Mouse (Mus musculus) kidney, postnatal 0 days (tissue): ENCODE results near the gene Cdc34. TPM values are rescaled to one million over a fixed set of nuclear protein-coding genes. Genes with fewer than 3 reads are reported as not detected.

Experiments
- ATAC-seq: fragments of 200-750 bp; cut with Nextera tagmentation; replicated peaks from 2 replicates; pipeline ENCODE4 v1.8.0; 2017; ENCODE audit warnings: low read depth, moderate number of reproducible peaks, moderate TSS enrichment, moderate library complexity; ENCODE audit not compliant: low FRiP score
- DNase-seq: peaks from one replicate; pipeline ENCODE4 v3.0.0-alpha.2; 2016; ENCODE audit warnings: low spot score
- H3K27ac ChIP-seq: fragments of 300-500 bp; sonication (generic); 2 replicates; pipeline ENCODE4 v1.5.1; 2014; ENCODE audit warnings: mild to moderate bottlenecking
- H3K27me3 ChIP-seq: fragments of 300-500 bp; sonication (generic); 2 replicates; pipeline ENCODE4 v1.6.1; 2014; ENCODE audit warnings: low read length, mixed read lengths; ENCODE audit not compliant: insufficient read depth
- H3K36me3 ChIP-seq: fragments of 300-500 bp; sonication (generic); 2 replicates; pipeline ENCODE4 v1.6.1; 2014; ENCODE audit warnings: low read length, mixed read lengths; ENCODE audit not compliant: insufficient read depth
- H3K4me1 ChIP-seq: fragments of 300-500 bp; sonication (generic); replicated peaks from 2 replicates; pipeline ENCODE4 v1.6.1; 2014; ENCODE audit warnings: antibody characterized with exemption, low read length, mixed read lengths; ENCODE audit not compliant: insufficient read depth
- H3K4me2 ChIP-seq: fragments of 300-500 bp; sonication (generic); 2 replicates; pipeline ENCODE4 v1.6.1; 2014; ENCODE audit warnings: mild to moderate bottlenecking, low read length, moderate library complexity, mixed read lengths
- H3K4me3 ChIP-seq: fragments of 300-500 bp; sonication (generic); replicated peaks from 2 replicates; pipeline ENCODE4 v1.5.1; 2014; ENCODE audit warnings: low read depth, low read length
- H3K9ac ChIP-seq: fragments of 300-500 bp; sonication (generic); 2 replicates; pipeline ENCODE4 v1.6.1; 2014; ENCODE audit warnings: low read depth, low read length
- H3K9me3 ChIP-seq: fragments of 300-500 bp; sonication (generic); replicated peaks from 2 replicates; pipeline ENCODE4 v1.6.1; 2016; ENCODE audit warnings: low read length, inconsistent platforms, mixed read lengths
- CTCF ChIP-seq: IDR thresholded peaks from 2 replicates; pipeline ENCODE4 v1.5.1; 2016; ENCODE audit warnings: antibody characterized with exemption, low read depth, mild to moderate bottlenecking, moderate library complexity
- WGBS: fragments of 180-500 bp; shearing (Covaris S2); extraction: QIAGEN DNeasy Blood & Tissue Kit; methylation state at CpG from one replicate; pipeline ENCODE4 v1.1.7; 2014; 5-methylcytosine and 5-hydroxymethylcytosine counted together
- polyA plus RNA-seq: library from polyadenylated mRNA; unstranded; fragments of >200 nt; fragmentation: Nextera tagmentation; extraction: Ambion mirVana; gene quantifications from 2 replicates; pipeline ENCODE4 v1.2.1, GENCODE M21; 2015

Cdc34 gene
- polyA plus RNA-seq: 68.1 and 75.7 TPM in 2 replicates

DNA sequence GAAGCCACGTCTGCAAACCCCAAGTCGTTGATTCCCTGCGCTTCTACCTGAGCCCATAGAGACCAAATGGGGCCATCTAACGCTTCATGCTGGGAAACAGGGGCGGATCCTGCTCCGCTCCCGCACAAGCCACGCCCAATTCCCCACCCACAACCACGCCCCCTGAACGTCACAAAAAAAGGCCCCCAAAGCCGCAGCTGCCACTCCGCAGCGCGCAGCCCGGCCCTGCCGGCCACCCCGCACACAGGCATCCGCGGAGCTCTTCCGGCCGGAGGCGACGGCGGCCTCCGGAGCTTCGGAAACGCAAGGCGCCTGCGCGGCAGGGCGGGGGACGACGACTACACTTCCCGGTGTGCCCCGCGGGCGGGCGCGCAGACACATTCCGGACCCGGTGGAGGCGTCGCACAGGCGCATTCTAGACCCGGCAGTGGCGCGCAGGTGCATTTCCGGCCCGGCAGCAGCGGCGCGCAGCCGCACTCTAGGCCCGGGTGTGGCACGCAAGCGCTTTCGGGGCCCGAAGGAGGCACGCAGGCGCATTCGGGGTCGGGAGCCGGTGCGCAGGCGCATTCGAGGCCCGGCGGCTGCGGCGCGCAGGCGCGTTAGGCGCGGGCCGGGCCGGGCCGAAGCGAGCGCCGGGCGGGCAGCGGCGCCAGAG is at the start of gene Cdc34:
Gene Cdc34, plus strand, starts transcription at position 605 of the 655 bp plus-strand sequence.
- peak within 1 kb of the TSS; percentile 92 for H3K27ac ChIP-seq
- peak; percentile 51 for TF ChIP-seq CTCF
- DNase-seq (peak; percentile 99), ATAC-seq (peak; percentile 92)
- H3K27me3 ChIP-seq: no peaks in the 10 kb centered on the region
- H3K9ac ChIP-seq: peak within 1 kb of the TSS; percentile 87
- H3K9me3 ChIP-seq: no peaks in the 10 kb centered on the region
- under 1% methylated on average over 71 of the region's 84 CpGs for WGBS
- H3K36me3 ChIP-seq: peaks cover 23% of the 10 kb centered on the region; the same call in 1 of the 2 replicates
- peak within 1 kb of the TSS; percentile 78 for H3K4me2 ChIP-seq
- H3K4me1 ChIP-seq: peaks cover 5% of the 10 kb centered on the region; the same call in 1 of the 2 replicates
- H3K4me3 ChIP-seq: peak within 1 kb of the TSS; percentile 80

GRCm38 (mm10) chr10:79633006-79633777 is 48.8 kb upstream of the Cdc34 start:
- TF ChIP-seq CTCF: no peak
- H3K36me3 ChIP-seq: no peaks in the 10 kb centered on the region
- H3K9me3 ChIP-seq: no peaks in the 10 kb centered on the region
- no peaks in the 10 kb centered on the region for H3K27me3 ChIP-seq
- no peak overlapping the region for H3K4me2 ChIP-seq
- no peak overlapping the region for H3K4me3 ChIP-seq
- ATAC-seq (0 out of 2 replicates have a peak, but pooled peaks have one; percentile 33), DNase-seq (peak; percentile 42)
- WGBS: 49% methylated on average over 17 of the region's 17 CpGs
- H3K4me1 ChIP-seq: peaks cover 4% of the 10 kb centered on the region; the same call in 1 of the 2 replicates
- no peak overlapping the region for H3K9ac ChIP-seq
- no peak overlapping the region; the same call in 1 of the 2 replicates for H3K27ac ChIP-seq

DNA sequence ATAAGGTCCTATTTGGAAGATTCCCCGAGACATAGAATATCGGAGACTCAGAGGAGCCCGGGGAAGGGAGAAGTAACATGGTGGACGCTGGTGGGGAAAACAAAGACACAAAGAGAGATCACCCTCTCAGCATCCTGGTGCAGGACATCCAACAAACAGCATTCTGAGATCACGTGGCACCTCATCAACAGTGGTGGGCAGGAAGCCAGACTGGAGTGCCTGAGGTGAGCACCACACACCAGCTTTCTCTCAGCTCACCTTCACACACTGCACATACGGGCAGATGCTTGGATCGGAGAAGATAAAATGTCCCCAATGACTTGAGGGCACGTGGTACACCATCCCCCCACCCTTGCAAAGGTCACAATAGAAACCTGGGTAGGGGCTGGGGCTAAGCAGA is 45.7 kb upstream of the Cdc34 start:
- Histone ChIP-seq H3K9me3 (no peaks in the 10 kb centered on the region), H3K4me2 (0 out of 2 replicates have a peak overlapping the region, but pooled peaks have one; percentile 98), H3K36me3 (no peaks in the 10 kb centered on the region), H3K27ac (no peak overlapping the region), H3K9ac (no peak overlapping the region), H3K4me3 (no peak overlapping the region), H3K4me1 (peaks cover 12% of the 10 kb centered on the region), H3K27me3 (no peaks in the 10 kb centered on the region)
- ATAC-seq (no peak), DNase-seq (no peak)
- TF ChIP-seq CTCF: no peak
- WGBS: 88% methylated on average over 8 of the region's 8 CpGs

DNA sequence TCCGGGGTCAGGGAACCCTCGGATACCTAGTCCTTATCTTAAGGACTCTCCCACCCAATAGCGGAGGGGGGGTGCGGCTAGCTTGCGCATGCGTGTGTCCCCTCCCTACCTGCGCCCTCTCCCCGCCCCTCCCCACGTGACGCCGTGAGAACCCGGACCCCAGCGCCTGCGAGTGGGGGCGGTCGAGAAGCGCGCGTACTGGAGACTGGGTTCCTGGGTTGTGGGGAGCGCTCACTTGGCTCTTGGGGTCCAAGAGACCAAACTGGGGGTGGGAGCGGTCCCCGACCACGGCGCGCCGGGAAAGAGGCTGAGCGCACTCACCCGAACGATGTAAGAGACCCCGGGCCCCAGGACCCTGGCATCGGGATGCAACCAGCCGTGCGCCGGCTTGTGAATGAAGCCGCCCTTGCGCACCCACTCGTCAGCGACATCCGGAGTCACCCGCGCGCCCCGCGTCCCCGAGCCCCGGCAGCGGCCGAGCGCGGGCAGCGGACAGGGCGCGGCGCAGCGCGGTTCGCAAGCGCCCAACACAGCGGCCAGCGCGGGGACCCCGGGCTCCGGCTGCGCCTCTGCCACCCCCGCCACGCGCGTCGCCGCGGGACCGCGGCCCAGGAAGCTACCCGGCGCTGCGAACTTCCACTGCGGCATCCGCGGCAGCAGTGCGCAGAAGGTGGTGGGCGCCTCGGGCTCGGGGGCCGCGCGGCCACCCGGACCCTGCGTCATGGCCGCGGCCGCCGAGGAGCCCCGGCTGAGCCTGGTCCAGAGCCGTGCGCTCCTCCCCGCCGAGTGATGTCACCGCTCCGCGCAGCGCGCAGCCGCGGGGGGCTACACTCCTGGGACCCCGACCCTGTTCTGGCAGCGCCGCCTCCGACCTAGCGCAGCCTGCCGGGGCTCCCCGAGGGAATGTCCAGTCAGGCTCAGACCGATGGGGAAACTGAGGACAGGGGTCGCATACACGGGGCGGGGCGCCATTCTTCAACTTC is 44.6 kb upstream of the Cdc34 start, which contains the start of gene Shc2:
Gene Shc2, minus strand, starts transcription at position 791 of the 983 bp plus-strand sequence.
- DNase-seq (peak; percentile 44), ATAC-seq (peak; percentile 63)
- Histone ChIP-seq H3K4me3 (peak within 1 kb of the TSS; percentile 71), H3K27ac (peak within 1 kb of the TSS; percentile 54; the same call in 1 of the 2 replicates), H3K36me3 (no peaks in the 10 kb centered on the region), H3K4me2 (peak within 1 kb of the TSS; percentile 98), H3K9me3 (no peaks in the 10 kb centered on the region), H3K9ac (peak within 1 kb of the TSS; percentile 67), H3K27me3 (no peaks in the 10 kb centered on the region), H3K4me1 (peaks cover 12% of the 10 kb centered on the region)
- WGBS: under 1% methylated on average over 99 of the region's 116 CpGs
- no peak for TF ChIP-seq CTCF

- no peak overlapping the region for H3K27ac ChIP-seq
- peaks cover 12% of the 10 kb centered on the region for H3K4me1 ChIP-seq
- DNase-seq (peak; percentile 68), ATAC-seq (no peak)
- peak overlapping the region; percentile 98 for H3K4me2 ChIP-seq
- 6% methylated on average over 23 of the region's 23 CpGs for WGBS
- no peaks in the 10 kb centered on the region for H3K27me3 ChIP-seq
- no peak for TF ChIP-seq CTCF
- no peaks in the 10 kb centered on the region for H3K36me3 ChIP-seq
- H3K9me3 ChIP-seq: no peaks in the 10 kb centered on the region
- H3K9ac ChIP-seq: 0 out of 2 replicates have a peak overlapping the region, but pooled peaks have one; percentile 8
- 0 out of 2 replicates have a peak overlapping the region, but pooled peaks have one; percentile 14 for H3K4me3 ChIP-seq
Observed at GRCm38 (mm10) chr10:79638486-79639204, 43.4 kb upstream of the Cdc34 start.
